Mouse (Mus musculus): Measurements from ENCODE around the gene Vmn1r63.
"Not testable (repeated sequence)": the region's sequence is repeated elsewhere in the genome, so short reads cannot be mapped to it uniquely, and the experiment has no call there.

The Vmn1r63 gene

DNA sequence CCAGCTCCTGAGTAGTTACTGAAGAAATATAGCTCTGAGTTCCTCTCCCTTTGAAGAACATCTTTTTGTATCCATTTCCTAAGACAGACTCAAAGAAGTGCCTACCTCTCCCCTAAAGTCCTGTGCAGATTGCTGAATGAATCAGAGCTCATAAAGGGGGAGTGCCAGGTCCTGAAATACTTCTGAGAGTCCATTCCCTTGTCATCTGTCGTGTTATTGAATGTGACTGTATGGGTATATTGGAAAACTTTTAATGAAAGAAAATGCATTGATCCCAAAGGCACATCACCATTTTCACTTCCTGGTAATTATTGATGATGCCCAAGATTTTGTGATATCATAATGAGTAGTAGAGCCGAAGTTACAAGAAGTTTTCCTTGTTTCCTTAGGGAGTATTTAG, at the start of gene Vmn1r63:
Gene Vmn1r63 (minus strand): TSS at position 101 of the 400 bp plus-strand sequence.
- in situ Hi-C loops (cut with MseI, MboI), result not testable (repeated sequence)

Measured in mouse trophoblast stem cell (cell line).